Mouse (Mus musculus): ENCODE data around the gene Nudt9.
"Not testable (repeated sequence)": the region's sequence is repeated elsewhere in the genome, so short reads cannot be mapped to it uniquely, and the experiment has no call there.

Nudt9 gene

GRCm38 (mm10) chr5:104046256-104047199, at the start of gene Nudt9:
Gene Nudt9 (plus strand): TSS chr5:104046306.
- peak; percentile 93 for DNase-seq (ENCODE audit: low spot score)

DNA sequence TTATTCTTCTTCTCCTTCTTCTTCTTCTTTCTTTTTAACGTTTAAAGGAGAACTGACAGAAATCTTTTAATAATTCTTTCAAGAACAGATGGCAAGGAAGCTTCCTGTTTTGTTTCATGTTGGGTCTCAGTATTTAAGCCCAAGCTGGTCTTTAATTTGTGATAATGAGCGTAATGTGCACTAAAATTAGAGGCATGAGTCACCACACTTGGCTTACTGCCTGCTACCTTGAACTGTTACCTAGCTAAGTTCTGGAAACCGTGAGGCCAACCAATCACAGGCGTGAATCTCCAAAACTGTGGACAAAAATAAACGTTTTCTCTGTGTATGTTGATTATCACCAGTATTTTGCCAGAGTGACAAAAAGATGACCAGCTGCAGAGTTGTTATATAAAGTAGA, 47.4 kb upstream of the Nudt9 start:
- DNase-seq (ENCODE audit: low spot score) = no peak

GRCm38 (mm10) chr5:103999738-104000137, 46.4 kb upstream of the Nudt9 start:
- peak; percentile 58 for DNase-seq (ENCODE audit: low spot score)

GRCm38 (mm10) chr5:104002549-104003255, 43.4 kb upstream of the Nudt9 start:
- DNase-seq (ENCODE audit: low spot score) = no peak

GRCm38 (mm10) chr5:104003256-104003931, 42.7 kb upstream of the Nudt9 start:
- no peak for DNase-seq (ENCODE audit: low spot score)

DNA sequence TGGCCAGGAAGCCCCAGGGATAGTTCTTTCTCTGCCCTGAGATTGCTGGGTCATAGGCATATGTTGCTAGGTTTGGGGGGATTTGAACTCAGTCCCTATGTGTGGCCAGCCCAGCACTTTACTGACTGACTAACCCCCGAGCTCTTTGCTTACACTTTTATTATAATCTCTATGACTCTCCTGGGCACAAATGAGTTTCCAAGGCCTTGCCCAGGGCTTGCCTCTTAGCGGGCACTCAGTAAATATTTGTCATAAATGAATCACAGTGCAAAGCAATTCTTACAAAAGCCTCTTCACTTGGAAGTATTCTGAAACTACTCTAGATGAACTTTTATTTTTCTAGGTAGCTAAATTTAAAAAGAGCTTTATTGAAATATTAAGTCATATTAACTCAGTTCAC, 42.2 kb upstream of the Nudt9 start:
- no peak for DNase-seq (ENCODE audit: low spot score)

DNA sequence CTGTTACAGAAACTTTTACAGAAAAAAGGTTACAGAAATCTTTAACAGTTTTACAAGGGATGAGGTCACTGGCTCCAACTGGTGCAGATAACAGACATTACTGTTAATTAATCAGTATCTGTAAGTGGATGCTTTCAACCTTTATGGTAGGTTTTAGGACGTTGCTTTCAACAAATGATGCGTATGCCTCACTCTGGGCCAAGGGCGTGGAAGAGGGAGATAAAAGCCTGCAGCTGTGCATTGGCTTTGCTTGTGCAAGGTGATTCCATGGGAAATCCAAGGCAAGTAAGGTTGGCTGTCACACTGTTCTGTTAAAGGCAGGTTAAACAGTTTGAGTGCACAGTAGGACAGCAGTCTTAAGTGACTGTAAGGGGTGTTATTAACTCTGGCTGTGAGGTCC, 39.3 kb upstream of the Nudt9 start:
- DNase-seq (ENCODE audit: low spot score) = no peak

DNA sequence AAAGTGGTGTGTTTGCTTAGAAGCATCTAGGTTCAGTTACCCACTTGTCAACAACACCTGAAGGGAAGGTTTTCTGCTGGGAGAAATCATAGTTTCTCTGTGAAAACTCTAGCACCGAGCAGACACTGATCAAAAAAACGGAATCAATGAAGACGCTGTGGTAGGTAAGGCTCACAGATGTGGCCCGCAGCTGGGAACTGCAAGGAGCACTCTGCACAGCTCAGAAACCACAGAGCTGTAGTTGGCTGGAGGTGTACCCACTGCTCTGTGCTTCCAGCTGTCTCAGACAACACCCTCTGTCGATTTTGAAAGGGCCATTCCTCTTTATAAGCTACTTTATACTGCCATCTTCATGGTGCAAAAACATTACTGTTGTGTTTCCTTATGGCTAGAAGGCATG, 38.3 kb upstream of the Nudt9 start:
- no peak for DNase-seq (ENCODE audit: low spot score)

GRCm38 (mm10) chr5:104009421-104009820, 36.7 kb upstream of the Nudt9 start:
- no peak for DNase-seq (ENCODE audit: low spot score)

DNA sequence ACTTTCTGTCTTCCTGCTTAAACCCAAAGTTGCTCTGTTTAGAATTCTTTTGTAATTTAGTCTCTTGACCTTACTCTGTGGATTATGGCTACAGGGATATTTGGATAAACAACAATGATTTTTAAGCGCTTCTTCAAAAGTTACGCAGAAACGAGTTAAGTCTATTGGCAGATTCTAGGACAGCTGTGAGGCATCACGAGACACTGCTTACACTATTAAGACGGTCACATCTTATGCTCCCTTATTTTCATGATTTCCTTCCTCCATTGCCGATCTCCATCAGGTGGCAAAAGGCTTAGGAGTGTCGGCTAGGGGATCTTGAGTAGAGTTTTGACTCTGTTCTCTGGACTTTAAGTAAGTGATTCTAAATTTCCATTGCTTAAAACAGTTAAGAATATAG, 35.8 kb upstream of the Nudt9 start:
- DNase-seq (ENCODE audit: low spot score) = no peak

GRCm38 (mm10) chr5:104011419-104011818, 34.7 kb upstream of the Nudt9 start:
- no peak for DNase-seq (ENCODE audit: low spot score)

- DNase-seq (ENCODE audit: low spot score) = peak; percentile 55
Measured at GRCm38 (mm10) chr5:104021597-104022378, 24.3 kb upstream of the Nudt9 start, which contains the start of gene Hsd17b11. Gene Hsd17b11 (minus strand): TSS chr5:104021919.

DNA sequence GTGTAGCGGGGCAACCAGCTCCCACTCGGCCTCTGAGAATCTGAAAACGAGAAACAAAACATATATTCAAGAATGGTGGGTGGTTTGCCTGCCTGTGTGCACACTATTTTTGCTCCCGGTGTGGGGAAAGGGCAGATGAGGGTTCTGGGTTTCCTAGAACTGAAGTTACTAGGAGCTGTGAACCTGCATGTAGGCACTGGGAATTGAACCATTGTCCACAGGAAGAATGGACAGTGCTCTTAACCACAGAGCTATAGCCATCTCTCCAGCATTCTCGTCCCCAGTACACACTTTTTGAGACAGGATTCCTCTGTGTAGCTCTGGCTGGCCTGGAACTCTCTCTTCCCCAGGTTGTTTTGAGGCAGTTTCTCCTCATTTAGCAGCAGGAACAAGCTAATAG, 23.5 kb upstream of the Nudt9 start:
- DNase-seq (ENCODE audit: low spot score) = no peak

GRCm38 (mm10) chr5:104023289-104024020, 22.7 kb upstream of the Nudt9 start:
- no peak for DNase-seq (ENCODE audit: low spot score)

- DNase-seq (ENCODE audit: low spot score) = not testable (repeated sequence)
Measured at GRCm38 (mm10) chr5:104024193-104024592, 21.9 kb upstream of the Nudt9 start.

DNA sequence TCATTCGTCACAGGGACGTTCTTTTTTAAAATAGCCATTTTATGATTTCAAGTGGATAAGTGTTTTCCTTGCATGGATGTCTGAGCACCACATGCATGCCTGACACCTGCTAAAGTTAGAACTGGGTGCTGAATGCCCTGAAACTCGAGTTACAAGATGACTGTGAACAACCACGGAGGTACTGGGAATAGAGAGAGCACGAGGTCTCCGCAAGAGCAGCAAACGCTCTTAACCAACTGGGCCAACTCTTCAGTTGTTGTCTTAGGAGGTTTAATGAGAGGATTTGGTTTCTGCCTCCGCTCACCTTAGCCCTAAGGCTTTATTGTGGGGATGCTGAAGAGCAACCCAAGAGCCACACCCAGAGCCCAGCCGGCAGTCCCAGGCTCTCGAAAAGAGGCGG, 21.3 kb upstream of the Nudt9 start:
- no peak for DNase-seq (ENCODE audit: low spot score)

GRCm38 (mm10) chr5:104025245-104025854, 20.8 kb upstream of the Nudt9 start:
- no peak for DNase-seq (ENCODE audit: low spot score)

- no peak for DNase-seq (ENCODE audit: low spot score)
Measured at GRCm38 (mm10) chr5:104032434-104033097, 13.5 kb upstream of the Nudt9 start.

DNA sequence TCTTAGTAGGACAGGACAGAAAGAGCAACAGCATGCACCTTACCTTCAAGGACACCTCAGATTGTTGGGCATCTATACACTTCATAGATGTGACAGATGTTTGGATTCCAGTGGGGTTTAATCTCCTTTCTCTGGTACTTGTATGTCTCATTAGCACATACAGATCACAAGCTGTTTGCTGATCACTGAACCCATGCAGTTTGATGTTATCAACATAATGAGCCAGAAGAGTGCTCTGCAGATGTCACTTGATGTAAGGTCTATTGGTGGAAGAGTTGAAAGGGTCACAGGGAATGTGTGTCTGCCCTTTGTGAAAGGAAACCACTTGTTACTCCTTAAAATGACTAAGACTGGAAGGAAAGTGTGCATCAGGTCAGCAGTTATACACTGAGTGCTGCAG, 11.0 kb upstream of the Nudt9 start:
- DNase-seq (ENCODE audit: low spot score) = no peak

DNA sequence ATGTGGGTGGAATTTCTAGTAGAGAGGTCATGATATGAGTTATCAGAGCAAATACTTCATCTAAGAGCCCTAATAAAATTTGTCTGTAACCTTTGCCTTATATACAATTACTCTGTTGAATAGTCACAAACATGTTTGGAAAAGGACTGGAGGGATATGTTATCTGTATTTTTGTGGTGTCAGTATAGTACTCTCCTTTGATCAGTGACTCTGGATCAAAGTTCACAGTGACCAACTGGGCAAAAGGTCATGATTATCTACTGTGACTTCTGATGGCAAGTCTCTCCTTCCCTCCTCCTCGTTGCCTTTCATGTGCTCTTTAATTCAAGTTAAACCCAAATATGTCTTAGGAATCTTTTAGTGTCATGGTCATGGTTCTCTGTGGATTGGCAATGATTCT, 10.3 kb upstream of the Nudt9 start:
- DNase-seq (ENCODE audit: low spot score) = no peak

All from layer of hippocampus, adult 9-10 months (tissue).